Comparison of ENCODE assay signal across 8 mouse cellular contexts in genomic region chr15:8568645-8569528, GRCm38 (mm10). TPM values are rescaled to one million over a fixed set of nuclear protein-coding genes. Genes with fewer than 3 reads are reported as not detected.
DNase-seq lines count a peak whose midpoint lies in the region; ATAC-seq and TF ChIP-seq lines count a peak whose summit lies in the region.

No protein-coding gene starts in this region.

- peaks cover 26% of the 10 kb centered on the region for H3K27me3 ChIP-seq in forebrain, embryonic 12.5 days
- H3K27me3 ChIP-seq in heart, embryonic 16.5 days (ENCODE audit: control insufficient read depth, insufficient read depth, low read length), result peaks cover 11% of the 10 kb centered on the region
- H3K27me3 ChIP-seq in liver, embryonic 14.5 days (ENCODE audit: control insufficient read depth, insufficient read depth, low read length), result peaks cover 6% of the 10 kb centered on the region
- no peaks in the 10 kb centered on the region for H3K27me3 ChIP-seq in stomach, embryonic 15.5 days (replicated peaks)

- TF ChIP-seq EP300 in liver, embryonic 14.5 days (IDR thresholded peaks at IDR 0.05; ENCODE audit: low read depth), result no peak

- peak overlapping the region; percentile 57 for H3K9ac ChIP-seq in forebrain, embryonic 12.5 days
- H3K9ac ChIP-seq in heart, embryonic 16.5 days (ENCODE audit: low read length), result peak overlapping the region; percentile 56
- H3K9ac ChIP-seq in liver, embryonic 14.5 days (replicated peaks), result no peak overlapping the region
- peak overlapping the region; percentile 4; the same call in 1 of the 2 replicates for H3K9ac ChIP-seq in stomach, embryonic 15.5 days

- no peaks in the 10 kb centered on the region for H3K36me3 ChIP-seq in forebrain, embryonic 12.5 days (replicated peaks)
- H3K36me3 ChIP-seq in heart, embryonic 16.5 days (ENCODE audit: control insufficient read depth, insufficient read depth), result no peaks in the 10 kb centered on the region
- H3K36me3 ChIP-seq in liver, embryonic 14.5 days (replicated peaks; ENCODE audit: control insufficient read depth, insufficient read depth, low read depth), result no peaks in the 10 kb centered on the region
- H3K36me3 ChIP-seq in stomach, embryonic 15.5 days, result no peaks in the 10 kb centered on the region

- under 1% methylated on average over 61 of the region's 61 CpGs for WGBS in forebrain, embryonic 12.5 days
- WGBS in heart, embryonic 16.5 days, result under 1% methylated on average over 61 of the region's 61 CpGs
- under 1% methylated on average over 61 of the region's 61 CpGs for WGBS in liver, embryonic 14.5 days (ENCODE audit: insufficient replicate concordance)
- under 1% methylated on average over 61 of the region's 61 CpGs for WGBS in stomach, embryonic 15.5 days

- no peaks in the 10 kb centered on the region for H3K4me1 ChIP-seq in brown adipose tissue, adult 24 weeks (ENCODE audit: control insufficient read depth, insufficient read depth, insufficient read length, low read length)
- peaks cover 12% of the 10 kb centered on the region for H3K4me1 ChIP-seq in forebrain, embryonic 12.5 days
- 0 out of 2 replicates have a peak, but pooled peaks cover 2% of the 10 kb centered on the region for H3K4me1 ChIP-seq in heart, embryonic 16.5 days (ENCODE audit: control insufficient read depth, insufficient read depth, low read length)
- H3K4me1 ChIP-seq in liver, embryonic 14.5 days (replicated peaks; ENCODE audit: control insufficient read depth in 2 of 2, insufficient read depth in 2 of 2, low read length in 1 of 2), result no peaks in the 10 kb centered on the region; a peak in 2 of 4 replicates
- 0 out of 2 replicates have a peak, but pooled peaks cover 5% of the 10 kb centered on the region for H3K4me1 ChIP-seq in stomach, embryonic 15.5 days

- peak; percentile 94 for ATAC-seq in forebrain, embryonic 12.5 days (ENCODE audit: low FRiP score)
- ATAC-seq in heart, embryonic 16.5 days (replicated peaks; ENCODE audit: extremely low read depth, insufficient read depth, low FRiP score), result peak; percentile 83
- peak; percentile 53; the same call in 1 of the 2 replicates for ATAC-seq in liver, embryonic 14.5 days (ENCODE audit: insufficient read depth)
- peak; percentile 87 for ATAC-seq in stomach, embryonic 15.5 days (ENCODE audit: insufficient read depth, low FRiP score, low read depth)

- TF ChIP-seq CTCF in liver, embryonic 14.5 days (IDR thresholded peaks at IDR 0.05; ENCODE audit: low read depth), result no peak

- no peak overlapping the region for H3K27ac ChIP-seq in brown adipose tissue, adult 24 weeks (replicated peaks; ENCODE audit: low read depth, low read length)
- no peak overlapping the region for H3K27ac ChIP-seq in forebrain, embryonic 12.5 days
- peak overlapping the region; percentile 47 for H3K27ac ChIP-seq in heart, embryonic 16.5 days (ENCODE audit: low read length)
- no peak overlapping the region for H3K27ac ChIP-seq in liver, embryonic 14.5 days
- peak overlapping the region; percentile 95 for H3K27ac ChIP-seq in stomach, embryonic 15.5 days

- peak overlapping the region; percentile 78 for H3K4me3 ChIP-seq in brown adipose tissue, adult 24 weeks (ENCODE audit: insufficient read depth, low read depth, low read length)
- peak overlapping the region; percentile 53 for H3K4me3 ChIP-seq in forebrain, embryonic 12.5 days (replicated peaks)
- H3K4me3 ChIP-seq in heart, embryonic 16.5 days (ENCODE audit: low read length), result peak overlapping the region; percentile 59
- H3K4me3 ChIP-seq in liver, embryonic 14.5 days (ENCODE audit: insufficient read depth in 1 of 2, low read depth in 2 of 2, low read length in 2 of 2), result peak overlapping the region; percentile 50 to 66
- peak overlapping the region; percentile 54 for H3K4me3 ChIP-seq in stomach, embryonic 15.5 days (replicated peaks)

- no peaks in the 10 kb centered on the region for H3K9me3 ChIP-seq in forebrain, embryonic 12.5 days
- no peaks in the 10 kb centered on the region for H3K9me3 ChIP-seq in heart, embryonic 16.5 days (replicated peaks; ENCODE audit: control insufficient read depth, low read length)
- no peaks in the 10 kb centered on the region for H3K9me3 ChIP-seq in liver, embryonic 14.5 days (ENCODE audit: control insufficient read depth, low read length)
- H3K9me3 ChIP-seq in stomach, embryonic 15.5 days, result no peaks in the 10 kb centered on the region

- H3K4me2 ChIP-seq in forebrain, embryonic 12.5 days, result peak overlapping the region; percentile 95
- peak overlapping the region; percentile 87 for H3K4me2 ChIP-seq in heart, embryonic 16.5 days (ENCODE audit: low read depth, low read length)
- H3K4me2 ChIP-seq in liver, embryonic 14.5 days (ENCODE audit: low read depth), result peak overlapping the region; percentile 81
- H3K4me2 ChIP-seq in stomach, embryonic 15.5 days, result peak overlapping the region; percentile 87

- peak; percentile 85 to 89 for DNase-seq in CD8-positive naive resting alpha-beta T cell, adult 2 months (ENCODE audit: low read depth in 2 of 2, low spot score in 2 of 2)
- DNase-seq in kidney, postnatal 36 days, result peak; percentile 87 to 94
- peak; percentile 22 to 35 (median 29) for DNase-seq in liver, embryonic 14.5 days (ENCODE audit: low read depth in 3 of 3, low spot score in 3 of 3)
- DNase-seq in neural tube, embryonic 10.5 days (ENCODE audit: extremely low spot score, low spot score), result peak; percentile 74

RNA-seq across cellular contexts. Expression of gene Gm2310, which starts 49.1 kb away (rescaled TPM):
- not detected in 2 replicates for polyA plus RNA-seq in brown adipose tissue, adult 24 weeks (2012; ENCODE audit: insufficient read depth, insufficient read length, missing spikeins)
- polyA plus RNA-seq in forebrain, embryonic 12.5 days (2016; fragmentation: Nextera tagmentation; extraction: Ambion mirVana), result not detected in 2 replicates
- not detected in 2 replicates for polyA plus RNA-seq in heart, embryonic 16.5 days (2015; fragmentation: Nextera tagmentation; extraction: Ambion mirVana)
- not detected in 2 replicates for polyA plus RNA-seq in liver, embryonic 14.5 days (2012; rRNA removed)
- polyA plus RNA-seq in liver, embryonic 14.5 days (2014; fragmentation: Nextera tagmentation; extraction: Ambion mirVana), result not detected in 2 replicates
- polyA plus RNA-seq in stomach, embryonic 15.5 days (2015; fragmentation: Nextera tagmentation; extraction: Ambion mirVana), result not detected in 2 replicates

Comparison
In these comparisons a context has a peak if more than half of its experiments do, and no peak if none do; other contexts are left out.
1. DNase-seq: peak in every context shown above with its lines; median percentile 90 in kidney, postnatal 36 days; 87 in CD8-positive naive resting alpha-beta T cell, adult 2 months; 74 in neural tube, embryonic 10.5 days; 29 in liver, embryonic 14.5 days.
2. H3K27ac ChIP-seq: peak in heart, embryonic 16.5 days (single experiment) and stomach, embryonic 15.5 days (single experiment); none in brown adipose tissue, adult 24 weeks (single experiment), forebrain, embryonic 12.5 days (single experiment) and liver, embryonic 14.5 days (single experiment).
3. Peak in every context shown above with its lines, with median percentiles within 50 percentile points of each other: H3K4me3 ChIP-seq, ATAC-seq and H3K4me2 ChIP-seq.